ENCODE assay signal across 8 mouse cellular contexts in genomic region chrX:94541206-94541605, GRCm38 (mm10). TPM values are rescaled to one million over a fixed set of nuclear protein-coding genes. Genes with fewer than 3 reads are reported as not detected.
DNase-seq lines count a peak whose midpoint lies in the region; ATAC-seq and TF ChIP-seq lines count a peak whose summit lies in the region.

No protein-coding gene starts in this region.

- ATAC-seq in erythroblast, adult 5-6 weeks (replicated peaks; ENCODE audit: low FRiP score, poor library complexity, severe bottlenecking): no peak
- ATAC-seq in heart, postnatal 0 days (ENCODE audit: insufficient read depth, low read depth): no peak; the same call in 1 of the 2 replicates
- 0 out of 2 replicates have a peak, but pooled peaks have one; percentile 0 for ATAC-seq in liver, embryonic 11.5 days (replicated peaks; ENCODE audit: low FRiP score)
- no peak for ATAC-seq in stomach, embryonic 15.5 days (ENCODE audit: insufficient read depth, low FRiP score, low read depth)

- peak overlapping the region; percentile 69 for H3K4me3 ChIP-seq in erythroblast, embryonic 14.5 days (replicated peaks)
- peak overlapping the region; percentile 60 for H3K4me3 ChIP-seq in heart, postnatal 0 days (ENCODE audit: low read depth, low read length)
- peak overlapping the region; percentile 60 for H3K4me3 ChIP-seq in liver, embryonic 11.5 days (ENCODE audit: low read depth, low read length)
- peak overlapping the region; percentile 57 for H3K4me3 ChIP-seq in stomach, embryonic 15.5 days (replicated peaks)

- TF ChIP-seq CTCF in heart, postnatal 0 days (IDR thresholded peaks at IDR 0.05; ENCODE audit: low read depth): no peak

- WGBS in heart, postnatal 0 days: 17% methylated on average over 24 of the region's 25 CpGs
- WGBS in liver, embryonic 11.5 days: 13% methylated on average over 25 of the region's 25 CpGs
- 22% methylated on average over 25 of the region's 25 CpGs for WGBS in stomach, embryonic 15.5 days

- H3K9me3 ChIP-seq in erythroblast, embryonic 14.5 days (ENCODE audit: control insufficient read depth, low read length): peaks cover 12% of the 10 kb centered on the region
- no peaks in the 10 kb centered on the region for H3K9me3 ChIP-seq in heart, postnatal 0 days (replicated peaks; ENCODE audit: control insufficient read depth, low read length)
- no peaks in the 10 kb centered on the region for H3K9me3 ChIP-seq in liver, embryonic 11.5 days (ENCODE audit: control insufficient read depth, low read length)
- H3K9me3 ChIP-seq in stomach, embryonic 15.5 days: no peaks in the 10 kb centered on the region

- DNase-seq in thymus, postnatal 4 days: peak; percentile 7
- no peak for DNase-seq in thymus, postnatal 36 days
- no peak for DNase-seq in heart, postnatal 0 days (ENCODE audit: low spot score)
- DNase-seq in liver, embryonic 11.5 days (ENCODE audit: low spot score): no peak
- DNase-seq in urinary bladder, postnatal 36 days (ENCODE audit: low spot score in 2 of 2): no peak

- peaks cover 39% of the 10 kb centered on the region for H3K27me3 ChIP-seq in erythroblast, embryonic 14.5 days (ENCODE audit: control insufficient read depth)
- no peaks in the 10 kb centered on the region for H3K27me3 ChIP-seq in heart, postnatal 0 days (ENCODE audit: control insufficient read depth, insufficient read depth, low read length)
- H3K27me3 ChIP-seq in liver, embryonic 11.5 days (replicated peaks; ENCODE audit: control insufficient read depth, insufficient read depth, low read length): peaks cover 24% of the 10 kb centered on the region
- no peaks in the 10 kb centered on the region for H3K27me3 ChIP-seq in stomach, embryonic 15.5 days (replicated peaks)

- H3K27ac ChIP-seq in heart, postnatal 0 days (ENCODE audit: low read depth): peak overlapping the region; percentile 86
- peak overlapping the region; percentile 48; the same call in 1 of the 2 replicates for H3K27ac ChIP-seq in liver, embryonic 11.5 days (ENCODE audit: low read depth, low read length)
- H3K27ac ChIP-seq in stomach, embryonic 15.5 days: peak overlapping the region; percentile 84

- peak overlapping the region; percentile 62 for H3K4me2 ChIP-seq in heart, postnatal 0 days (ENCODE audit: low read depth, low read length)
- peak overlapping the region; percentile 67 for H3K4me2 ChIP-seq in liver, embryonic 11.5 days
- peak overlapping the region; percentile 50 for H3K4me2 ChIP-seq in stomach, embryonic 15.5 days

- TF ChIP-seq EP300 in heart, postnatal 0 days (IDR thresholded peaks at IDR 0.05; ENCODE audit: low read depth): no peak

- peaks cover 5% of the 10 kb centered on the region; the same call in 1 of the 2 replicates for H3K36me3 ChIP-seq in erythroblast, embryonic 14.5 days (ENCODE audit: control insufficient read depth)
- H3K36me3 ChIP-seq in heart, postnatal 0 days (replicated peaks; ENCODE audit: control insufficient read depth, insufficient read depth, low read length): peaks cover 32% of the 10 kb centered on the region
- H3K36me3 ChIP-seq in liver, embryonic 11.5 days (ENCODE audit: control insufficient read depth, insufficient read depth, low read length): peaks cover 6% of the 10 kb centered on the region
- peaks cover 12% of the 10 kb centered on the region for H3K36me3 ChIP-seq in stomach, embryonic 15.5 days

- peak overlapping the region; percentile 64 for H3K9ac ChIP-seq in heart, postnatal 0 days (replicated peaks; ENCODE audit: low read depth, low read length)
- peak overlapping the region; percentile 64 for H3K9ac ChIP-seq in liver, embryonic 11.5 days (ENCODE audit: low read depth, low read length)
- H3K9ac ChIP-seq in stomach, embryonic 15.5 days: peak overlapping the region; percentile 58; the same call in 1 of the 2 replicates

- peaks cover 17% of the 10 kb centered on the region for H3K4me1 ChIP-seq in erythroblast, embryonic 14.5 days (ENCODE audit: control insufficient read depth)
- no peaks in the 10 kb centered on the region for H3K4me1 ChIP-seq in heart, postnatal 0 days (ENCODE audit: control insufficient read depth, insufficient read depth)
- H3K4me1 ChIP-seq in liver, embryonic 11.5 days (replicated peaks; ENCODE audit: control insufficient read depth, insufficient read depth, low read length): no peaks in the 10 kb centered on the region
- no peaks in the 10 kb centered on the region for H3K4me1 ChIP-seq in stomach, embryonic 15.5 days

RNA-seq across cellular contexts. Expression of gene Maged1, which starts 0.7 kb away (rescaled TPM):
- 0.32 and 0.38 TPM in 2 replicates for polyA plus RNA-seq in erythroblast, embryonic 14.5 days (2012)
- 0.77 and 4.2 TPM in 2 replicates for total RNA-seq in erythroblast, adult 5-6 weeks (2015; ENCODE audit: low replicate concordance)
- 0.34 and 3.1 TPM in 2 replicates for total RNA-seq in erythroblast, adult 5-6 weeks (2017; ENCODE audit: low replicate concordance)
- 382 and 443 TPM in 2 replicates for total RNA-seq in heart, postnatal 0 days (2014; rRNA removed; ENCODE audit: low replicate concordance)
- polyA plus RNA-seq in heart, postnatal 0 days (2015; fragmentation: Nextera tagmentation; extraction: Ambion mirVana): 235 and 253 TPM in 2 replicates
- polyA plus RNA-seq in liver, embryonic 11.5 days (2014; fragmentation: Nextera tagmentation; extraction: Ambion mirVana): 242 and 257 TPM in 2 replicates
- 445 and 496 TPM in 2 replicates for polyA plus RNA-seq in stomach, embryonic 15.5 days (2015; fragmentation: Nextera tagmentation; extraction: Ambion mirVana)

Comparison
In these comparisons a context has a peak if more than half of its experiments do, and no peak if none do; other contexts are left out.
1. RNA of gene Maged1, which starts 0.7 kb away (polyA plus RNA-seq): 445 to 496 TPM in stomach, embryonic 15.5 days, 235 to 253 TPM in heart, postnatal 0 days and 242 to 257 TPM in liver, embryonic 11.5 days; 0.32 to 0.38 TPM in erythroblast, embryonic 14.5 days; every median in the first group is over 100 times any median in the second.
2. Peak in every context shown above with its lines, with median percentiles within 50 percentile points of each other: H3K4me3 ChIP-seq, H3K27ac ChIP-seq, H3K4me2 ChIP-seq and H3K9ac ChIP-seq.